Mouse (Mus musculus): Measurements from ENCODE around the gene Adam34. TPM values are rescaled to one million over a fixed set of nuclear protein-coding genes. Genes with fewer than 3 reads are reported as not detected.
"Not testable (repeated sequence)": the region's sequence is repeated elsewhere in the genome, so short reads cannot be mapped to it uniquely, and the experiment has no call there.

Gene Adam34
- not detected in 2 replicates for polyA plus RNA-seq (2015; fragmentation: Nextera tagmentation; extraction: Ambion mirVana)

DNA sequence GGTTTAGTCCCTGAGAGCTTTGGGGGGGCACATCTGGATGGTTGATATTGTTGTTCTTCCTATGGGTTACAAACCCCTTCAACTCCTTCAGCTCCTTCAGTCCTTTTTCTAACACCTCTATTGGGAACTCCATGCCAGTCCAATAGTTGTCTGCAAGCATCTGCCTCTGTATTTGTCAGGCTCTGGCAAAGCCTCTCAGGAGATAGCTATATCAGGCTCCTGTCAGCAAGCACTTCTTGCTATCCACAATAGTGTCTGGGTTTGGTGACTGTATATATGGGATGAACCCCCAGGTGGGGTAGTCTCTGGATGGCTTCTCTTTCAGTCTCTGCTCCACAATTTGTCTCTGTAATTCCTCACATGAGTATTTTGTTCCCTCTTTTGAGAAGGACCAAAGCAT is at the start of gene Adam34:
TSS of gene Adam34 (minus strand) at position 101 of the 400 bp plus-strand sequence.
- H3K9me3 ChIP-seq (ENCODE audit: low read length), result no peaks in the 10 kb centered on the region
- H3K4me1 ChIP-seq (ENCODE audit: insufficient read depth), result no peaks in the 10 kb centered on the region
- no peak within 1 kb of the TSS for H3K27ac ChIP-seq (ENCODE audit: low read depth)
- ATAC-seq (no peak), DNase-seq (no peak)
- H3K36me3 ChIP-seq (replicated peaks; ENCODE audit: insufficient read depth, low read length), result no peaks in the 10 kb centered on the region
- TF ChIP-seq CTCF (IDR thresholded peaks at IDR 0.05; ENCODE audit: low read depth), result no peak
- TF ChIP-seq EP300 (IDR thresholded peaks at IDR 0.05; ENCODE audit: low read depth), result no peak
- H3K27me3 ChIP-seq (ENCODE audit: insufficient read depth, low read length), result no peaks in the 10 kb centered on the region
- H3K4me2 ChIP-seq (ENCODE audit: low read depth, low read length), result no peak within 1 kb of the TSS
- H3K4me3 ChIP-seq (ENCODE audit: low read depth, low read length), result no peak within 1 kb of the TSS
- H3K9ac ChIP-seq (replicated peaks), result no peak within 1 kb of the TSS

DNA sequence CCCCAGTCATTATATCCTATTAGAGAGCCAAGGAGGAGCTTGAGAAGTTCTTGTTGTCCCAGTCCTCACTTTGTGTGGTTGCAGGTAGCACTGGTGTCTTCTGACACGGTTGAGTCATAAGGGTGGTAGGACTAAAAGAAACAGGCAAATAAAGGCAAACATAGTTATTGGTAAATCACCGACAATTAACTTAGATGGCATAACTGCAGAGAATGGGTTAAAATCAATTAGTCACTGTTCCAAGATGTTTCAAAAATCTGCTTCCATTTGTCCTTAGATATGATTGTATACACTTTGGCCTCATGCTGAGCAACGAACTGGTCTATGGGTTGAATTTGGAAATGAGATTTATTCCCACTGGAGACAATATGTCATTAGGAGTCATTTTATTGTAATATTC is 82.7 kb downstream of the Adam34 start, which contains the start of gene Gm5346:
TSS of gene Gm5346 (minus strand) at position 101 of the 400 bp plus-strand sequence.
- H3K36me3 ChIP-seq (replicated peaks; ENCODE audit: insufficient read depth, low read length), result no peaks in the 10 kb centered on the region
- TF ChIP-seq EP300 (IDR thresholded peaks at IDR 0.05; ENCODE audit: low read depth) (no peak), CTCF (IDR thresholded peaks at IDR 0.05; ENCODE audit: low read depth) (no peak)
- WGBS (ENCODE audit: insufficient replicate concordance), result 73% methylated on average over 3 of the region's 3 CpGs
- H3K4me1 ChIP-seq (ENCODE audit: insufficient read depth), result no peaks in the 10 kb centered on the region
- H3K27ac ChIP-seq (ENCODE audit: low read depth), result no peak within 1 kb of the TSS
- no peak within 1 kb of the TSS for H3K4me3 ChIP-seq (ENCODE audit: low read depth, low read length)
- H3K27me3 ChIP-seq (ENCODE audit: insufficient read depth, low read length), result no peaks in the 10 kb centered on the region
- H3K4me2 ChIP-seq (ENCODE audit: low read depth, low read length), result no peak within 1 kb of the TSS
- H3K9ac ChIP-seq (replicated peaks), result no peak within 1 kb of the TSS
- ATAC-seq (no peak), DNase-seq (no peak)
- H3K9me3 ChIP-seq (ENCODE audit: low read length), result no peaks in the 10 kb centered on the region

DNA sequence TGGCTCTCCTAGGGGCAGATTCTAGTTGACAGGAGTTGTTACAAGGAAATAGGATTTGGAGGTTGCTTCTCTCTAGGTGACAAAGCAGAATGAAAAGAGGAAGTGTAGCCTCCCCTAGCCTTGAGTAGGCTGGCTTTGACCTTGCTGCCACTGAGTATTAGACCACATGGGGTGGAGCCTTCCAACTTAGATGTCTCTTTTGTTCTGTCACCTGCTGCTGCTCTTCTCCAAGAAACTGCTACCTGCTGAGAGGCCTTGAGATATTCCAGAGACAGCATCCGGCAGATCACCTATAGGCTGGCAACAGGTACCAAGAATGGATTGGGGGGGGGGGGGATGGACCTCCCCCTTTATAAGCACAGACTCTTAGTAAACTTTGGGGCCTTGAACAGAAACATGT is 93.8 kb downstream of the Adam34 start:
- no peak for TF ChIP-seq CTCF (IDR thresholded peaks at IDR 0.05; ENCODE audit: low read depth)
- no peak for TF ChIP-seq EP300 (IDR thresholded peaks at IDR 0.05; ENCODE audit: low read depth)
- no peak overlapping the region for H3K27ac ChIP-seq (ENCODE audit: low read depth)
- ATAC-seq (no peak), DNase-seq (no peak)
- no peaks in the 10 kb centered on the region for H3K4me1 ChIP-seq (ENCODE audit: insufficient read depth)
- H3K4me3 ChIP-seq (ENCODE audit: low read depth, low read length), result no peak overlapping the region
- no peak overlapping the region for H3K9ac ChIP-seq (replicated peaks)
- WGBS (ENCODE audit: insufficient replicate concordance), result 100% methylated on average over 1 of the region's 1 CpGs
- H3K4me2 ChIP-seq (ENCODE audit: low read depth, low read length), result no peak overlapping the region
- no peaks in the 10 kb centered on the region for H3K36me3 ChIP-seq (replicated peaks; ENCODE audit: insufficient read depth, low read length)
- H3K9me3 ChIP-seq (ENCODE audit: low read length), result no peaks in the 10 kb centered on the region
- H3K27me3 ChIP-seq (ENCODE audit: insufficient read depth, low read length), result no peaks in the 10 kb centered on the region

DNA sequence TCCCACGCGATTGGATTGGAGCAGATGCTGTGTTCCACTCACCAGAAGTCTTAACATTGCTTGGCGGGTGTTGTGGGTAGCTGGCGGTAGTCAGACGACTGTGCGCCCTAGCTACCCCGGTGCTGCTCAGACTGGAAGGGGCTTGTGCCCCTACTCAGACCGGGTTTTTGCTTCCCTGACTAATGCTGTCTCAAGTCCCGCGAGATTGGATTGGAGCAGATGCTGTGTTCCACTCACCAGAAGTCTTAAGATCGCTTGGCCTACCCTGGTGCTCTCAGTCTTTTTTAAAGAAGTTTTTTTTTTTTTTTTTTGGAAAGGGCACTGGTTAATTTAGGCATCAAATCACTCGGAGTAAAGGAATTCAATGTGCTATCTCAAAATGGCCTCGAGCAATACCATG is 106.2 kb downstream of the Adam34 start:
- not testable (repeated sequence) for DNase-seq; ATAC-seq; H3K27me3 ChIP-seq (ENCODE audit: insufficient read depth, low read length); H3K9ac ChIP-seq (replicated peaks); H3K27ac ChIP-seq (ENCODE audit: low read depth); H3K4me2 ChIP-seq (ENCODE audit: low read depth, low read length); H3K9me3 ChIP-seq (ENCODE audit: low read length); H3K4me1 ChIP-seq (ENCODE audit: insufficient read depth); H3K36me3 ChIP-seq (replicated peaks; ENCODE audit: insufficient read depth, low read length); H3K4me3 ChIP-seq (ENCODE audit: low read depth, low read length)
- WGBS (ENCODE audit: insufficient replicate concordance), result 72% methylated on average over 13 of the region's 13 CpGs

DNA sequence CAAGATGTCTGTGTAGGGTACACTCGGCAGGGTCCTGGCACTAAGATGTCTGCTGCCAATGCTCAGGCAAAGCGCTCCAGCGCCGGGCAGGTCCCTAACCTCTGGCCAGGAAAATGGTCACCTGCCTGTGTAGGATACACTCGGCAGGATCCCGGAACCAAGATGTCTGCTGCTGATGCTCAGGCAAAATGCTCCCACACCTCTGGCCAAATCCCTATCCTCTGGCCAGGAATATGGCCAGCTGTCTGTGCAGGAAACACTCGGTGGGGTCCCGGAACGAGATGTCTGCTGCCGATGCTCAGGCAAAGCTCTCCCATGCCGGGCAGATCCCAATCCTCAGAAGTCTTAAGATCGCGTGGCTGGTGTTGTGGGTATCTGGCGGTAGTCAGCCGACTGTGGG is 106.7 kb downstream of the Adam34 start:
- not testable (repeated sequence) for H3K4me3 ChIP-seq (ENCODE audit: low read depth, low read length); H3K4me1 ChIP-seq (ENCODE audit: insufficient read depth); H3K36me3 ChIP-seq (replicated peaks; ENCODE audit: insufficient read depth, low read length); H3K9ac ChIP-seq (replicated peaks); H3K4me2 ChIP-seq (ENCODE audit: low read depth, low read length); H3K9me3 ChIP-seq (ENCODE audit: low read length); ATAC-seq; DNase-seq; H3K27ac ChIP-seq (ENCODE audit: low read depth); H3K27me3 ChIP-seq (ENCODE audit: insufficient read depth, low read length)
- 87% methylated on average over 15 of the region's 15 CpGs for WGBS (ENCODE audit: insufficient replicate concordance)

Other genes with a start within 250 kb of the Adam34 start
- gene Adam26b, start 181.9 kb downstream of the Adam34 start, polyA plus RNA-seq (2015; fragmentation: Nextera tagmentation; extraction: Ambion mirVana), result not detected in 2 replicates
- gene Adam26a, start 133.3 kb downstream of the Adam34 start, polyA plus RNA-seq (2015; fragmentation: Nextera tagmentation; extraction: Ambion mirVana), result not detected in 2 replicates
- gene Gm5346, start 82.8 kb downstream of the Adam34 start, polyA plus RNA-seq (2015; fragmentation: Nextera tagmentation; extraction: Ambion mirVana), result not detected in 2 replicates